Mouse (Mus musculus) liver, adult 2 months (tissue): ENCODE data around the gene Tex9. TPM values are rescaled to one million over a fixed set of nuclear protein-coding genes. Genes with fewer than 3 reads are reported as not detected.

Experiments
- DNase-seq: peaks from one replicate; pipeline ENCODE4 v3.0.0-alpha.2; 2011; ENCODE audit warnings: low read depth, low spot score; ENCODE audit errors: extremely low read depth
- H3K27ac ChIP-seq: fragments of 200-500 bp; replicated peaks from 2 replicates; pipeline ENCODE4 v1.5.1; 2012; ENCODE audit warnings: low read depth, mild to moderate bottlenecking, control low read depth, inconsistent platforms, low read length; ENCODE audit not compliant: insufficient read depth
- H3K27me3 ChIP-seq: fragments of 200-500 bp; 2 replicates; pipeline ENCODE4 v1.6.1; 2012; ENCODE audit warnings: mild to moderate bottlenecking, moderate library complexity, low read length, inconsistent platforms; ENCODE audit not compliant: control insufficient read depth, insufficient read depth
- H3K36me3 ChIP-seq: fragments of 200-500 bp; 2 replicates; pipeline ENCODE4 v1.6.1; 2012; ENCODE audit warnings: low read length, inconsistent platforms; ENCODE audit not compliant: control insufficient read depth, insufficient read depth
- H3K4me1 ChIP-seq: fragments of 200-500 bp; 2 replicates; pipeline ENCODE4 v1.6.1; 2011; ENCODE audit warnings: low read length; ENCODE audit not compliant: control insufficient read depth, insufficient read depth
- H3K4me3 ChIP-seq: fragments of 200-500 bp; 2 replicates; pipeline ENCODE4 v1.5.1; 2011; ENCODE audit warnings: low read depth, mild to moderate bottlenecking, control low read depth, low read length, moderate library complexity; ENCODE audit not compliant: insufficient read depth
- H3K79me2 ChIP-seq: fragments of 200-500 bp; 2 replicates; pipeline ENCODE4 v1.6.1; 2012; ENCODE audit warnings: inconsistent platforms, mild to moderate bottlenecking, low read length, moderate library complexity; ENCODE audit not compliant: control insufficient read depth, insufficient read depth
- H3K9ac ChIP-seq: fragments of 200-500 bp; 2 replicates; pipeline ENCODE4 v1.6.1; 2012; ENCODE audit warnings: low read depth, mild to moderate bottlenecking, control low read depth, inconsistent platforms, low read length
- CTCF ChIP-seq: fragments of 200-500 bp; IDR thresholded peaks from 2 replicates; pipeline ENCODE4 v1.5.1; 2011; ENCODE audit warnings: low read depth, low read length, control low read depth
- POLR2A ChIP-seq: fragments of 200-500 bp; IDR thresholded peaks from 2 replicates; pipeline ENCODE4 v1.6.1; 2011; ENCODE audit warnings: low read length, control low read depth; ENCODE audit not compliant: insufficient read depth; ENCODE audit errors: extremely low read depth
- WGBS: fragments of 180-500 bp; shearing (Covaris S2); methylation state at CpG from one replicate; pipeline ENCODE4 v1.1.7; 2018; 5-methylcytosine and 5-hydroxymethylcytosine counted together
- polyA plus RNA-seq: library from polyadenylated mRNA; depleted of rRNA; stranded (reverse); fragments of >200 nt; gene quantifications from 2 replicates; pipeline ENCODE4 v1.2.3, GENCODE M21; 2012
- total RNA-seq: library from RNA; depleted of rRNA; stranded (reverse); fragments of >200 nt; gene quantifications from 2 replicates; pipeline ENCODE4 v1.2.3, GENCODE M21; 2014

Gene Tex9
- total and polyA plus RNA-seq, 2 experiments: 0.35 to 1.8 TPM

DNA sequence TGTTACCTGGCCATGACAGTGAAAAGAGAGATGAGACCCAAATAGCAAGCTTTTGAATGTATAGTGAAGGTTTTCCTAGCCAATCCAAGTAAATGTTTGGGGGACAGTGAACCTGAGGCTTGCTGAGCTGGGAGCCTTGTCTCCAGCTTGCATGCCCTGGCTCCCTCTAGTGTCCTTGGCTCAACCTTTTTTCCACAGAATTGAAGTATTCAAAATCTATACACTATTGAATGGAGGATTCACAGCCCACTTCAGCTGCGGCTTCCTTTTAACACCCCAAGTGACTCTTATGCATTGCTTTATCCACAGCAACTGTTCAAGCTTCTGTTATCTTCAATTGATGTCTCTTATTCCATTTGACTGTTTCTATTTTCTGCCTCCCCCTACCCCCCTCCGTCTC, 80.3 kb downstream of the Tex9 start:
- no peak overlapping the region for H3K4me3 ChIP-seq
- TF ChIP-seq POLR2A (no peak), CTCF (no peak)
- H3K27ac ChIP-seq: no peak overlapping the region
- H3K9ac ChIP-seq: no peak overlapping the region
- DNase-seq: no peak
- no peaks in the 10 kb centered on the region for H3K27me3 ChIP-seq
- peaks cover 3% of the 10 kb centered on the region; the same call in 1 of the 2 replicates for H3K4me1 ChIP-seq
- 92% methylated on average over 2 of the region's 2 CpGs for WGBS
- H3K36me3 ChIP-seq: no peaks in the 10 kb centered on the region
- no peaks in the 10 kb centered on the region for H3K79me2 ChIP-seq

DNA sequence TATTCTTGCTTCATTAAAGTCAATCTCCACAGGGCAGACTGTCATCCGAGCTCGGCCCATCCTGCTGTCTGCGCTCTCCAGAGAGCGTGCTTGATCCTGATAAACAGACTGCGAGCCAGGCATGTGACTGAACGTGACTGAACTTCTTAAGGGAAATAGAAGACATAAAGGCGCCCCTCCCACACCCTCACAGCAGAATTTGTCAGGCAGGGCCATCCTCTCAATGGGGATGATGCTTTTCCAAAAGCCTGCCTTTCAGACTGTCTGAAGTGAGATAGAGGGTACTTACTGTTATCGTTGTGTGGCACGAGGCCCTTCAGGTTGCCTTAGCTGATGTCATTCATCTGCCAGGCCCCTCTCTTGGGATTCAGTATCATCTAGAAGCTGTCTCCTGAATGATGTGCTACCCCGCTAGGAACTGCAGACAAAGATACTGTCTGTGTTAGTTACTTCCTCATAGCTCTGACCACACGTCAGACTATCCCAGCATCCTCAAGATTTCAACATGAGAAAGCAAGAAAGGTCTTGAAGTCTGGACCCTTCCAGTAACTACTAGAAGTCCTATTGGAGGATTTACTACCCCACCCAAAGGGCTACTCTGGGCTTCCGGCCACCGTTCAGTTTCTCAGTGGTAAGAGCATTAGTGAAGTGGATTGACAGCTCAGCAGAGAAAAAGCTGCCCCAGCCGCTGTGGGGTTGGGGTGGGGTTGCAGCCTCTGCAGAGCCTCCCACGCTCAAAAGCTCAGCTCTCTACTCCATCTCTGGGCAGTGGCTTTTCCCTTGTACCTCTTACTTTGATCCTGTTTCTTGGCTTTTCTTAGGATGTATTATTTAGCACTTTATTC, 82.4 kb downstream of the Tex9 start:
- H3K79me2 ChIP-seq: no peaks in the 10 kb centered on the region
- H3K36me3 ChIP-seq: no peaks in the 10 kb centered on the region
- no peaks in the 10 kb centered on the region for H3K27me3 ChIP-seq
- H3K9ac ChIP-seq: no peak overlapping the region
- TF ChIP-seq POLR2A: no peak
- no peak for TF ChIP-seq CTCF
- DNase-seq: no peak
- no peak overlapping the region for H3K4me3 ChIP-seq
- peaks cover 3% of the 10 kb centered on the region; the same call in 1 of the 2 replicates for H3K4me1 ChIP-seq
- no peak overlapping the region for H3K27ac ChIP-seq
- WGBS: 64% methylated on average over 15 of the region's 15 CpGs

DNA sequence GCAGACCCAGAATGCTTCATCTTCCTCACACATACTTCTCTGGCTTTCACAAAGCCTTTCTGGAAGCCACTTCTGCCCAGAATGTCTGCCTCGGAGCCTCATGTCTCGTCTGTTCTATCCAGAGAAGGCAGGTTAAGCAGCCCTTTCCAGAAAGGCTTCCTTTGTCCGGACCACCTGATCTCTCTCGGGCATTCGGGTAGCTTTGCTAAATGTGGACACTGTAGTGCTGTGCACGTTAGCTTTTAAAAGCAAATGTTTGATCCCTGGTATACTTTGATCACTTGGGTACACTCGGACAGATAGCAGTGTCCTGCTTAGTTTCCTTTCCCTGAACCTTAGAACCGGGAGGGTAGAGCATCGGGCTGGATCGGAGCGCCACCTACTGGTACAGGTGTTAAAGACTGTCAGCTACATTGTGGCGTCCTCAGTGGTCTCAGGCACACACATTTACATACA, 83.9 kb downstream of the Tex9 start:
- Histone ChIP-seq H3K27me3 (no peaks in the 10 kb centered on the region), H3K4me1 (peaks cover 3% of the 10 kb centered on the region; the same call in 1 of the 2 replicates), H3K27ac (no peak overlapping the region)

DNA sequence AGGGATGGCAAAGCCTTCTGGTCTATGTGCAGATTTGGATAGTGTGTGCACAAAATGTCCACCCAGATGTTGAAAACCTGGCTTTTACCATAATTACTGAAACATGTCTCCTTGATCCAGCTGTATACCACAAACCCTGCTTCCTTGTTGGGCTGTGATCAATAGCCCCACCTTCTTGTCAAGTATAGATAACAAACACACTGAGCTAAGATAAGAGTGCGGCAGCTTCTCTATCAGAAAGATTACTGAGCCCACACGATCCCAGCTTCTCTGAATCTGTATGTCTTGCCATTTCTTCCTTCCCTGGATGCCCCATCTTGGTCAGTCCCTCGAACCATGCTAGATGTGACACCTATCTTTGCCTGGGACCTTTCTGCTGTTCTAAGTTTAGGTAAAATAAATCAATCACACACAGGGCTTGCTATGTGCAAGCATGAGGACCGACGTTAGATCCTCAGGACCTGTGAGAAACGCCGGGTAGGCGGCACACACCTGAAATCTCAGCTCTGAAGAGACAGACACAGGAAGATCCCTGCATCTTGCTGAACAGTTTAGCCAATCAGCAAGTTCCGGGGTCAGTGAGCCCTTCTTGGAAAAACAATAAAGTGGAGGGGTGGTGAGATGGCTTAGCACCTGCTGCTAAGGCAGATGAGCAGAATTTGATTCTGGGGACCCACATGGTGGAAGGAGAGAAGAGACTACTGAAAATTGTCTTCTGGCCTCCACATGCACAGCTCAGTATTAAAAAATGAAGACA, 86.0 kb downstream of the Tex9 start:
- H3K4me1 ChIP-seq: peaks cover 3% of the 10 kb centered on the region; the same call in 1 of the 2 replicates
- TF ChIP-seq POLR2A (no peak), CTCF (no peak)
- WGBS: 87% methylated on average over 9 of the region's 9 CpGs
- H3K27ac ChIP-seq: no peak overlapping the region
- H3K9ac ChIP-seq: no peak overlapping the region
- H3K4me3 ChIP-seq: no peak overlapping the region
- DNase-seq: no peak
- H3K79me2 ChIP-seq: no peaks in the 10 kb centered on the region
- no peaks in the 10 kb centered on the region for H3K27me3 ChIP-seq
- H3K36me3 ChIP-seq: no peaks in the 10 kb centered on the region

More for the DNA sequence above, 83.9 kb downstream of the Tex9 start:
- 6% methylated on average over 12 of the region's 12 CpGs for WGBS
- H3K79me2 ChIP-seq: no peaks in the 10 kb centered on the region
- peak overlapping the region; percentile 33 for H3K9ac ChIP-seq
- H3K4me3 ChIP-seq: peak overlapping the region; percentile 12
- DNase-seq: peak; percentile 78
- TF ChIP-seq CTCF: peak; percentile 94
- TF ChIP-seq POLR2A: no peak
- no peaks in the 10 kb centered on the region for H3K36me3 ChIP-seq

DNA sequence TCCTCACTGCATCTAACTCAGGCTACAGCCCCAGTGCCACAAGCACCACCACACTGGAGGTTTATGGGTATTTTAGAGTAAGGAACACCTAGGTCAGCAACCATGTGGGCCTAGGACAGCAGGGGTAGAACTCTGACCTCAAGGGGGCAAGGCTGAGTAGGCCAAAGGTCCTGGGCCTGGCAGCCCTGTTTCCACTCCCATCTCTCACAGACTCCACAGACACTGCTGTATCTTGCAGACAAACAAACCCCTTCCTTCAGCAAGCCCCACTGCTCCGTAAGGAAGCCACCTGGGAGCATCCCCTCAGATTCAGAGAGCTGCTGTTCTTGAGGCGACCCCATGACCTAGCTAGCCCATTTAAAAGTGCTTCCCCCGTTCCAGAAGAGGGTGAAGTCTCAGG, 87.1 kb downstream of the Tex9 start:
- TF ChIP-seq CTCF: no peak
- no peak for TF ChIP-seq POLR2A

More for the DNA sequence above, 87.1 kb downstream of the Tex9 start:
- Histone ChIP-seq H3K27ac (no peak overlapping the region), H3K36me3 (no peaks in the 10 kb centered on the region), H3K9ac (no peak overlapping the region), H3K79me2 (no peaks in the 10 kb centered on the region), H3K4me3 (no peak overlapping the region), H3K27me3 (no peaks in the 10 kb centered on the region), H3K4me1 (peaks cover 3% of the 10 kb centered on the region; the same call in 1 of the 2 replicates)
- WGBS: 94% methylated on average over 3 of the region's 3 CpGs
- no peak for DNase-seq
